Mouse (Mus musculus) left cerebral cortex, adult 8-10 months (tissue): Measurements from ENCODE around the gene Chst15. TPM values are rescaled to one million over a fixed set of nuclear protein-coding genes. Genes with fewer than 3 reads are reported as not detected.

ENCODE experiments used
- total RNA-seq, 4 experiments: library from RNA; stranded (reverse); gene quantifications; 2 replicates each; pipeline ENCODE4 v1.2.4; 2022

Chst15 gene
- total RNA-seq, 4 experiments from 2014 or later = 46.3 to 57.0 (median 52.6) TPM

Other genes starting within 250 kb of the Chst15 start
- 1 to 10 TPM; 4.2 to 6.3 (median 5.0) TPM for gene Cpxm2, start 162.5 kb downstream of the Chst15 start, total RNA-seq